Mouse (Mus musculus) right cerebral cortex, postnatal 36 days (tissue): ENCODE results near the gene Smoc2.
A peak's percentile ranks its signal among the peaks of the same experiment; 100 is the strongest.

Source experiments
- DNase-seq, 2 experiments: peaks; one replicate each; pipeline ENCODE4 v3.0.0; 2022; ENCODE audit warnings: low spot score in 2 of 2, mixed read lengths in 1 of 2

Gene Smoc2

GRCm38 (mm10) chr17:14346891-14347290 lies 67.6 kb downstream of the Smoc2 start:
- DNase-seq, result no peak

DNA sequence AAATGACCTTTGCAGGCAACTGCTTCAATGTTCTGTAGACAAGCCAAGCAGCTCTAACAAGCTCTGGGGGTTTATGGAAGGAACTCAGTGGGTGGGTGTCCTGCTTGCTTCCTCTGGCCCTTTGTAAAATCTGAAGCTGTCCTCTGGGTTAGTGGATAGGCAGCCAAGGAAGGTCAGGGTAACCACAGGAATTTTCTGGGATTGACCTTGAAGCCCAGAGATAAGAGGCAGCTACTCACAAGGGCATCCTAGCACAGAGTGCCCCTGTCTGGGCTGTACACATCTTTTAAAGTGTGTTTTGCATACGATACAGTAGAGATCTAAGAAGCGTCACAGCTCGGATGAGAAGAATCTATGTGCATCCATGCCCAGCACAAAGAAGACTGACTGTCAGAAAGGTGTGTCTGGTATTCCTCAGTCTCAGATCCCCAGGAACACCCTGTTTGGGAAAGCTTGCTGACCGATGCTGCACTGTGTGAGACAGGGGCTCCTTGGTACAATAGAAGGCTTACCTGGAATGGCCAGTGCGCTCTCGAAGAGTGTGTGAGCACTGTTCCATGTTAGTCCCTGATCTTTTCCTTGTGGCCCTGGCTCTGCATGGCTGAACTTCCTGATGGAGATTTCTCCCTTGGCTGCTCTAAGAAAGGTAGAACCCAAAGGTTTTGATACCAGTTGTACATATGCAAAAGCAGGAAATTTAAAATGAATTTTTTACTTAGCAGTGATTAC lies 69.9 kb downstream of the Smoc2 start:
- no peak for DNase-seq

- DNase-seq, result no peak
Observed at GRCm38 (mm10) chr17:14353219-14354079, 74.1 kb downstream of the Smoc2 start.

GRCm38 (mm10) chr17:14361511-14361910 lies 82.2 kb downstream of the Smoc2 start:
- DNase-seq, result no peak

DNA sequence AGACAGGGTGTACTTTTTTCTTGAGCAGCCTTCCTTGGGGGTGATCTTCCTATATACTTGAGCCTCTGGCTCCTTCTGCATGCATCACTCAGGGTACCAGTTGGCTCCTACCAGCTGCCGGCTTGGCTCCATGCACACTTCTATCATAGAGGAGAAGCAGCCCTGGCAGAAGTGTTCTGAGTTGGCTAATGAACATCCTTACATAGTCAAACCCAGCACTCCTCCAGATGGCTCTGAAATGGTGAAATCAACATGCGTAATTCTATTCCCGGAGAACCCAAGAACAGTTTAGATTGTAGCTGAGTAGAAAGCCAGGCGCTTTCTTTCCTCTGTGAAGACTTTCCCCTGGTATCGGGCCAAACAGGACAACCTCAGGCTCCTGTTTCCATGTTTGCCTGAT lies 91.2 kb downstream of the Smoc2 start:
- DNase-seq, result peak; percentile 64 to 78

DNA sequence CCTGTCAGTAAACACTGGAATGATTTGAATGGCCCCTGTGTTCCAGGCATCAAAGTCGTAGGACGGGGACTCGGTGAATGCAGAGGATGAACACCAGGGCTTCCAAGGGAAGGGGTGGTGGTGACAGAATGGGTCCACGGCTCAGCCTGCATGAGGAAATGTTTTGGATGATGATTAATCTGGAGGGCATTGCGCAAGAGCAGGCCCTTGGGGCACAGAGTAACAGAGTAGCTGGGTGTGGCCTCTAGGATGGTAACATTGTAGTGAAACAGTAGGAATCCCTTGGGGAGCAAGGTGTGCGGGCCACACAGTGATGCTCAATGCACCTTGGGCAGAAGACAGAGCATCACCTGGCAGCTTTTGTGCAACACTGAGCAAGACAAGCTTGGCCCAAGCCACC lies 92.3 kb downstream of the Smoc2 start:
- DNase-seq, result no peak

DNA sequence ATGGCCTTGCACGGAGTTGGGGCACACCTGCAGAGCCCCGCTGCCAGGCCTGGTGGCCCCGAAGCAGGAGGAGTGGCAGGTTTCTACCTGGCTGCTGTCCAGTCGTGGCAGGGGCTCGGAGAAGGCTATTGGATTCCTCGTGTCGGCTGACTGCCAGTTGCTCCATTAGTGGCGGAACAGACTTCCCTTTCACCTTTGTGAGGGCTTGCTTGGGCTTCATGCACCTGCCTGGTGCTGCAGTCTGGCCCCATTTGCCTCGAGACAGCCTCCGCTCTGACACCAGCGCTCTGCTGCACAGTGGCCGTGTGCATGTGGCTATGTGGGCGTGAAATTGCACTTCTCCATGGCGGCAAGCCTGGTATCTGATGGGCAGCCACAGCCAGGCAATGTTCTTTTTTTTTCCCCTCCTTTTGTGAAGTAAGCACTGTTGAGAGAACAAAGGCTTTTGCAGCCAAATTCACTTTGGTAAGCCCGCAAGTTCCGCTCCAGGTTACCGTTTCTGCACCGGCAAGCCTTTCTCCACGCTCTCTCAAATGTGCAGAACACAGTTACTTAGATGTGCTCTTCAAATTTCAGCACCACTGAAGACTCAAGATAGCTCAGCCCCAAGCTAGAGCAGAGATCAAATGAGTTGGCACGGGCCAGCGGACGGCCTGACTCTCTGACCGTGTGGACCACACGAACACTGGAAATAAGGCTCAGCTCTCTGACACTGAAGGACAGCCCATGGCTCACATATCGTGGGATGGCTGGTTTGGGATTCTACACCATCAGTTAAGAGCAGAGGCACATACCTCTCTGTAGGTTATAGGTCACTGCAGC lies 93.2 kb downstream of the Smoc2 start:
- DNase-seq, result peak; percentile 11 to 32

- DNase-seq, result no peak
Observed at GRCm38 (mm10) chr17:14378692-14379446, 99.6 kb downstream of the Smoc2 start.

DNA sequence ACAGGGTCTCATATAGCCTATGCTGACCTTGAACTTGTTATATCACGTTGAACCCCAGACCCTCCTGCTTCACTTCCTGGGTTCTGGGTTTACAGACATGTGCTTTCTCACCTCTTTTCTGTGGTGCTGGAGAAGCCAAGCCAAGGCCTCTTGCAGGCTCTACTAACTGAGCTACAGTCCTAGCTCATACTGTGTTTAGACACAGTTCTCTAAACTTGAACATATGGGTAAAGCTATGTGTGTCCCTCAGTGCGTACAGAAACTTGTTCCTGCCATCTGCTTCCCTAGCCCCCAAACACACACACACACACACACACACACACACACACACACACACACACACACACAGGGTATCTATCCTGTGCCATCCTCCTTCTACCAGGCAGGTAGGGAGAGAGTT lies 100.2 kb downstream of the Smoc2 start:
- no peak for DNase-seq

DNA sequence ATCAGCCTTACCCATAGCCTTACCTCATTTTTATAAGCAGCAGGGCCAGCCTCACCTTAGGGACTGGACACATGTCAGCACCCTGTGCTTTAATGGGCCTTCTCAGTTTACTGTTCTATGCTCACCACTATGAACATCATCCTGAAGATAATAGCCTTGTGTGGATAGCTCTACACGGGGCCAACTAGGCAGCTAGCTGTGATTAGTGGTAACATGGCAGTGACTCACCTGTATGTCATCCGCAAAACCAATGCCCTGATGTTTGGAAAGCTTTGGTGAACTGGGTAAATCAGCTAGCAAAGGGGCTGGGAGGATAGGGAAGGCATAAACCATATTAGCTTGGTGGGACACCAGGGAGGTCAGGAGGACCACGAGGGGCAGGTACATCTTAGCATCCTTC lies 100.7 kb downstream of the Smoc2 start:
- DNase-seq, result no peak

GRCm38 (mm10) chr17:14380526-14380925 lies 101.2 kb downstream of the Smoc2 start:
- no peak for DNase-seq

DNA sequence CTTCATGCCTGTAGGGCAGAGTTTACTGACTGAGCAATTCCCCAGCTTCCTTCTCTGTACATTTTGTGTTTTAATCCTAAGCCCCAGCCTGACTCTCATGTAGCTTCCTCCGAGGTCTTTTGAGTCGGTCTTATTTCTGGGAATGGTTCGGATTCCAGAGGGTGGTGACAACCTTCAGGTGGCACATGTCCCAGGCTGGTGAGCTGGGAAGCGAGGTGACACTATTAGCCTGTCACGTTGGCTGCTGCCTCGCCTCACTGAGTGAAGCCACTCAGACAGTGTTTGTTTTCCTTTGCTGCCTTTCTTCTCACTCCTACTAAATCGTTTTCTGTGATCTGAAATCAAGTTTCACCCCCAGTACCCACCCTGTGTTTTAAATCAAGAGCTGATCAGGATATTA lies 102.2 kb downstream of the Smoc2 start:
- no peak for DNase-seq

- no peak for DNase-seq
Observed at GRCm38 (mm10) chr17:14383981-14384380, 104.7 kb downstream of the Smoc2 start.

- no peak for DNase-seq
Observed at GRCm38 (mm10) chr17:14384980-14385379, 105.7 kb downstream of the Smoc2 start.

DNA sequence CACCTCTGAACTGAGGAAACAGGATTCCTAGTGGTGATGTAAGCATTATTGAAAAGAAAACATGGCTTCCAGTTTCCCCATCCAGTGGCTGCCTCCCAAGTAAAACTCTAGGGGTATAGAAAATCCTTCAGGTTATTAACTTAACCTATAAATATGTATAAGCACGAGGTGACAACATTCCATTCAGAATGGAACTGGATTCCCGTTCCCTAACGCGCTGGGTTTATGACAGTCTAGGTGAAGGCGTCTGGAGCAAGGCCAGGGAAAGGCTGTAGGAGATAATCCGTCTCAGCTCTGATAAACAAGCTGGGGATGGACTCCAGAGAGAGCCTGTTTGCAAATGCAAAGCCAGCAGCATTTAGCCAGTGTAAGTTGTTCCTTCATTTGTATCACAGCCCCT lies 108.0 kb downstream of the Smoc2 start:
- no peak for DNase-seq

GRCm38 (mm10) chr17:14392443-14392842 lies 113.1 kb downstream of the Smoc2 start:
- DNase-seq, result no peak

DNA sequence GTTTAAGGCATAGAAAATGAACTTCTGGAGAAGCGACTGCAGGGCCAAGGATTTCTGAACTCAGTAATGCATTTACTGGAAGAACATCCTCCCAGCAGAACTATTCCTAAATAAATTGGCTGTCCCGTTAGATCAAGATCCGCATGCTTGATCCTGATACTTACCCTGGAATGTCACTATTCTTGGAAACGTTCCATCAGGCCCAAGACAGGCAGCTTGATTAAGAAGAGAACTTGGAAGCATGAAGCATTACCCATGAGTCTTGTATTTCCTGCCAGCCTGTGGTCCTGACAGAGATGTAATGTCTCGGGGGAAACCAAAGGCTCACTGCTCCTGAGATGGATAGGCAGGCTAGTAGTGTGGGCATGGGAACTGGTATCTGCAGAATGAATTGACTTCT lies 115.6 kb downstream of the Smoc2 start:
- DNase-seq, result no peak

DNA sequence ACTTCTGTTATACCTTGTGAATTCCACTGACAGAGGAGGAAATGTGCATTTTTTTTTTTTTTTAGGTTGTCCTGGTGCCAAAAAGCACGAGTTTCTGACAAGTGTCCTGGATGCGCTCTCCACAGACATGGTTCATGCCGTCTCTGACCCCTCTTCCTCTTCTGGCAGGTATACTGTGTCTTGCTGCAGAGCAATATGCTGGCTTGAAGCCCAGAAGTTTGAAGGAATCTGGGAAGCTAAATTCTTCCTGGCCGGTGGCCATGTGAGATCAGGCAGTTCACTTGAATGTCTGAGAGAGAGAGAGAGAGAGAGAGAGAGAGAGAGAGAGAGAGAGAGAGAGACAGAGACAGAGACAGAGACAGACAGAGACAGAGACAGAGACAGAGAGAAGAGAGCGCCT lies 118.2 kb downstream of the Smoc2 start:
- no peak for DNase-seq

DNA sequence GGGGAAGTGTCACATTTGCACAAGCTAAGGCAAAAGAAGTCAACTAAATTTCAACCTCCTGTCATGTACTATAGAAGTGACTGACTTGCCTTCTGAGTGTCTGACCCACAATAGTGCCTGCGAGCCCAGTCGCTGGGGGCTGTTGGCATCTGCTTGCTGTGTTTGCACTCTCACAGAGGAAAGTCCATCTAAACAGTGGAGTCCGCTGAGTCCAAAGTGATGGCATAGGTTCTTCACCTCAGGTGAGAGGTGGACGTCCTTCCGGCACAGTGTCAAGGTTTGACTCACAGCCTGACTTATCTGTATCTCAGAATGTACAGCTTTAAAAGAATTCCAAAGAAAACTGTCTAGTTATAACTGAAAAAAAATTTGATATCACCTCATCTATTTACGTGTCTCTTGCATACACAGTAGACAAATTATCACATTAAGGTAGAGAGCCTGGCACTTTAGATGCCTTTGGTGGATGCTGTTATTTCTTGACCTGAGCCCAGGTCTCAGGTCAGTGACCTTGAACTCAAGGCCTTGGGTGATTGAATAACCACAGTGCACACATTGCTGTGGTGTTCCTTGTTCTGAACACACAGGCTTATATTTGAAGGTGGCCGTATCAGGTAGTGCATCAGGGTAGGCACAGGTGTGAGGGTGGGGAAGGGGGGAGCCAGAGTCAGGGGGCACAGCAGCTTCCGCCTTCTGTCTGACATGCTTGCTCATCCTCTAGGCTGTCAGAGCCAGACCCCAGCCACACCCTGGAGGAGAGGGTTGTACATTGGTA lies 119.5 kb downstream of the Smoc2 start:
- no peak for DNase-seq

GRCm38 (mm10) chr17:14400960-14401359 lies 121.7 kb downstream of the Smoc2 start:
- DNase-seq, result no peak

DNA sequence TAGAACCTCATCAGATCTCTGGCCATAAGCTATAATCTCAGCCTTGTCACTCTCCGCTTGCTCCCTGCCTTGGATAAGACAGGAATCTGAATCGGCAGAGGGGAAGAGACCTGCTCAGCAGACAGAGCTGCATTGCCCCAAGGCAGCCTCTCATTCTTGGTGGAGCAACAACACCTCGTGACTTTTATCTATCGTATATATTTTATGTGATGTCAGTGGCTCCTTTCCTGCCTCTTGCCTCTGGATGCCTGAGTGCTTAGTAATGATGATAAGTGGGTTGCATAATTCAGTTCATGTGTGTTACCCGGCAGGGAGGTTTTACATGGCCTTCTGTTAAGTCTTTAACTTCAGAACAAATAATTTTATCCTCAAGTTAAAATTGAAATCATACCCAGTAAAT lies 128.6 kb downstream of the Smoc2 start:
- no peak for DNase-seq
